Mouse (Mus musculus): ENCODE data around the gene Gm14440. TPM values are rescaled to one million over a fixed set of nuclear protein-coding genes. Genes with fewer than 3 reads are reported as not detected.

The Gm14440 gene
- not detected in 2 replicates for polyA plus RNA-seq (2012; rRNA removed; ENCODE audit: low replicate concordance)

GRCm38 (mm10) chr2:175274825-175275224, at the start of gene Gm14440:
Gene Gm14440, plus strand, starts transcription at chr2:175275125.

Other genes with a start within 250 kb of the Gm14440 start
- not detected in 2 replicates for gene Gm14393, start 207.3 kb upstream of the Gm14440 start, polyA plus RNA-seq (2012; rRNA removed; ENCODE audit: low replicate concordance)
- gene Gm14399, start 133.1 kb upstream of the Gm14440 start, polyA plus RNA-seq (2012; rRNA removed; ENCODE audit: low replicate concordance), result 0.30 and 1.6 TPM in 2 replicates
- gene Gm14443, start 99.3 kb upstream of the Gm14440 start, polyA plus RNA-seq (2012; rRNA removed; ENCODE audit: low replicate concordance), result 0.33 TPM in 1 of 2 replicates, not detected in the other
- 1.5 and 11.7 TPM in 2 replicates for gene Gm14391, start 68.2 kb upstream of the Gm14440 start, polyA plus RNA-seq (2012; rRNA removed; ENCODE audit: low replicate concordance)
- 0.79 and 2.8 TPM in 2 replicates for gene Gm4631, start 63.1 kb downstream of the Gm14440 start, polyA plus RNA-seq (2012; rRNA removed; ENCODE audit: low replicate concordance)
- gene Zfp968, start 97.3 kb downstream of the Gm14440 start, polyA plus RNA-seq (2012; rRNA removed; ENCODE audit: low replicate concordance), result 0.48 and 0.98 TPM in 2 replicates
- 3.7 and 9.8 TPM in 2 replicates for gene Gm4724, start 160.7 kb downstream of the Gm14440 start, polyA plus RNA-seq (2012; rRNA removed; ENCODE audit: low replicate concordance)
- 1.1 TPM in 1 of 2 replicates, not detected in the other for gene Zfp965, start 194.9 kb downstream of the Gm14440 start, polyA plus RNA-seq (2012; rRNA removed; ENCODE audit: low replicate concordance)

Data from mammary gland, adult 2 months (tissue).